Mouse (Mus musculus): ENCODE measurements at regions not wholly inside any gene's neighbourhood (a gene's known extent, or its start where the extent isn't known, plus 50 kb on each side); places are given as distances from the start of the nearest gene placed in this dataset.

DNA sequence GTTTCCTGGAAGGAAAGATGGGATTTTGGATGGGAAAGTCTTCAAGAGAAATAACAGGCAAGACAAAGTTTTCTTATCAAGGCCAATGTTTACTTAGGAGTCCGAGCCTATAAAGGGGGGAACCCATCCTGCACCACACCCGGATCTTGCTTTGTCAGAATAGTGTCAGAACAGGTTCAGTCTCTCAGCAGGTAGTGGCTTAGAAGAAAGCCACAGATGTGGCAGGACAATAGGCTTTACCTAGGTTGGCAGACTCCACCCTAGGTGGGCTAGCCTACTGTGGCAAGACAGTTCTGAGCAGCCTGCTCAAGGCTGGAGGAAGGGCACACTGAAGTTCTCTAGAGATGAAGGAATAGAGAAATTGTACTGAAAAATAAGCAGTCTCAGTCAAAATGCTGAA is 358.2 kb upstream of the Lrrc3b start:
- TF ChIP-seq CTCF (IDR thresholded peaks at IDR 0.05; ENCODE audit: low read depth) = no peak
- no peak for TF ChIP-seq EP300 (IDR thresholded peaks at IDR 0.05; ENCODE audit: low read depth)
